Mouse (Mus musculus) CD4-positive helper T cell, adult 2 months (primary cell): Measurements from ENCODE around the gene Ifitm2.
A peak's percentile ranks its signal among the peaks of the same experiment; 100 is the strongest.
"Not testable (repeated sequence)": the region's sequence is repeated elsewhere in the genome, so short reads cannot be mapped to it uniquely, and the experiment has no call there.

Experiments
- DNase-seq: peaks from one replicate; pipeline ENCODE4 v3.0.0-alpha.2; 2012; ENCODE audit warnings: low read depth, missing footprints, low spot score

Ifitm2 gene

DNA sequence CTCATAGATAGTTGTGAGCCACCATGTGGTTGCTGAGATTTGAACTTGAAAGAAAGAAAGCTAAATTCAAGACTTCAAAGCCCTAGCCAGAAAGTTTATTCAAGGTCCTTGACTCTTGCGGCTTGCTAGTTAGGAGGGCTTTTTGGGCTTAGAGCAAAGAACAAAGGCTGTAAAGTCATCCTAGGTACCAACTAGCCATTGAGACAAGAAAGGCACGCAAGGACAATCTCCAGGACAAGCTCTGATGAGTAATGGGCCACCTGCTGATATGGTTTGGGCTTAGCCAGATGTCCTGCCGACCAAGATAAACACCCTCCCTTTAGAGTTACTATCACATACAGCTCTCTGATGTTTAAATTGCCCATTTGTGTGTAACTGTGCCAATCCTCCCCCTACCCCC, 12.9 kb upstream of the Ifitm2 start:
- not testable (repeated sequence) for DNase-seq

DNA sequence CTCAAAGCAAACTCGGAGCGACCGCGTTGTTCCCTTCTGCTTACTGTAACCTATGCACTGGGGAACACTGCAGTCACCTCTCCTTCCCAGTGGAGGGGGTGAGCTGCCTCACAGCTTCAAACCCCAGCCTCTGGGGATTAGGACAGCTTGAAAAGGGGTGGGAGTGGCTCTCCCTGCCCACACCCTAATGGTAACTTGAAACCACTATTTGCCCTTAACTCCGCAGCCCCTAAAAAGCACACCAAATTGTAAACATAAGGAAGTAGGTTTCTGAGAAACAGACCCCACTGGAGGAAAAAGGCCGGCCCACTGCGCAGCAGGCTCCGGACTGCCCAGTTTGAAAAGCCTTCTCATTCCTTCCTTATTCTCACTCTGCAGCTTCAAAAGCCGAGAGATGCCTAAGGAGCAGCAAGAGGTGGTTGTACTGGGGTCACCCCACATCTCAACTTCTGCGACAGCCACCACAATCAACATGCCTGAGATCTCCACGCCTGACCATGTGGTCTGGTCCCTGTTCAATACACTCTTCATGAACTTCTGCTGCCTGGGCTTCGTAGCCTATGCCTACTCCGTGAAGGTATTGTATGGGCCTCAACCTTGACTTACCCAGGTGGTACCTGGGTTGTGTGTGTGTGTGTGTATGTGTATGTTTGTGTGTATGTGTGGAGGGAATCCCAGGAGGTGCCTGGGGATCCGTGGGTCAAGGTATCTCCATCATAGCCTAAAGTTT, 12.2 kb upstream of the Ifitm2 start:
- no peak for DNase-seq

DNA sequence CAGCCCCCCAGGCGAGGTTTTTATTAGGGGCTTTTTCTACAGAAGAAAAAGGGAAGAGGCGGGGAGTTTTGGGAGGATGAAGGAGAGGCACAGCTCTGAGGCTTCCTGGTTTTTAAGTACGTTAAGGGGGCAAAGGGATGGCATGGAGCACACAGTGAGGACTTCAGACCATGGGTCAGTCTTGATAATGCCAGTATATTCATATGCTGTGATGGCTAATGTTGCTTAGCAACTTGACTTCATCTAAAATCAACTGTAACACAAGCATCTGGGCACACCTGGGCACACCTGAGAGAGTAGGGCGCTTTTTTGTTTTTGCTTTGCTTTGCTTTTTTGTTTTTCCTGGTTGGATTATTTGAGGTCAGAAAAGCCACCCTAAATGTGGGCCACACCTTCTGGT, 11.1 kb upstream of the Ifitm2 start, which contains the start of gene Ifitm1:
Ifitm1 (plus strand) TSS at position 301 of the 400 bp plus-strand sequence.
- DNase-seq, result no peak

DNA sequence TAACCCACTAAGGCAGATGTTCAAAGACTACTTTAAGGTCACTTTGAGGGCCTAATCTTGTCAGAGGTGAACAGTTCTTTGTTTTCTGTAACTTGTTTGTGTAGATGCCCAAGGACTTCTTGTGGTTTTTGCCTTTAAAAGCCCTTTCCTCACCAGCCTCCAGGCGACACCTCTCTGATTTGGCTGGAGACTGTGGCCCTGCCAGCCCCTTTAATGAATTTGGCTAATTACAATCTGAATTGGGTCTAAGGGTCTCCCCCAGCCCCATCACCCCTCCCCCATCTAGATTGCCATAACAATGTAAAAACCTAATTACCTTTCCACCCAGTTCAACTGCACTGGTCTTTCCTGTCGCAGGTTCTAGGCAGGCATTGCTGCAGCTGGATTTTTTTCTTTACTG, 6.9 kb upstream of the Ifitm2 start:
- no peak for DNase-seq

DNA sequence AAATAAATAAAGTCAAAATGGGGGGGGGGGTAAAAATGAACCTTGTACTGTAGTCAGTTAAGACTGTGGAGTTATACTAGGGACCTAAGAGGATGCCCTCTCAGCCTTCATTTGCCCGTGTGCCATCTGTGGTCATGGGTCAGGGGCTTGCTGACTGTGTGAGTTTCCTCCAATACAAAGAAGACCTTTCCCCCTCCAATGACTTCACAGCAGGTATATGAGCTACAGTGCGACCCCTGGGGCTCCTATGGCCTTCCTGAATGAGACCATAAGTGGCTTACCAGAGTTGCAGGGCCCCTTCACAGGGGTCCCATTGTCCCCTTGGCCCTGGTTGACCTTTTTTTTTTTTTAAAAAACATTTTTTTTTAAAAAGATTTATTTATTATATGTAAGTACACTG, 5.6 kb upstream of the Ifitm2 start:
- no peak for DNase-seq

DNA sequence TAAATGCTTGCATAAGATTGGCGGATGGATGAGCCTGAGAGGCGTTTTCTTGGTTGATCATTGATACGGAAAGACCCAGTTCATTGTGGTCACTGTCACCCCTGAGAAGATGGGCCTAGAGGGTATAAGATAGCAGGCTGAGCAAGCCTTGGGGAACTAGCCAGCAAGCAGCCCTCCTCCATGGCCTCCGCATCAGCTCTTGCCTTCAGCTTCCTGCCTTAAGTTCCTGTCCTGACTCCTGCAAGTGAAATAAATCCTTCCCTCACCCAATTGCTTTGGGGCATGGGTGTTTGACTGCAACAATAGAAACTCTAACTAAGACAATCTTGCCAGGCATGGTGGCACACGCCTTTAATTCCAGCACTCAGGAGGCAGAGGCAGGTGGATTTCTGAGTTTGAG, 4.2 kb upstream of the Ifitm2 start:
- DNase-seq, result no peak

DNA sequence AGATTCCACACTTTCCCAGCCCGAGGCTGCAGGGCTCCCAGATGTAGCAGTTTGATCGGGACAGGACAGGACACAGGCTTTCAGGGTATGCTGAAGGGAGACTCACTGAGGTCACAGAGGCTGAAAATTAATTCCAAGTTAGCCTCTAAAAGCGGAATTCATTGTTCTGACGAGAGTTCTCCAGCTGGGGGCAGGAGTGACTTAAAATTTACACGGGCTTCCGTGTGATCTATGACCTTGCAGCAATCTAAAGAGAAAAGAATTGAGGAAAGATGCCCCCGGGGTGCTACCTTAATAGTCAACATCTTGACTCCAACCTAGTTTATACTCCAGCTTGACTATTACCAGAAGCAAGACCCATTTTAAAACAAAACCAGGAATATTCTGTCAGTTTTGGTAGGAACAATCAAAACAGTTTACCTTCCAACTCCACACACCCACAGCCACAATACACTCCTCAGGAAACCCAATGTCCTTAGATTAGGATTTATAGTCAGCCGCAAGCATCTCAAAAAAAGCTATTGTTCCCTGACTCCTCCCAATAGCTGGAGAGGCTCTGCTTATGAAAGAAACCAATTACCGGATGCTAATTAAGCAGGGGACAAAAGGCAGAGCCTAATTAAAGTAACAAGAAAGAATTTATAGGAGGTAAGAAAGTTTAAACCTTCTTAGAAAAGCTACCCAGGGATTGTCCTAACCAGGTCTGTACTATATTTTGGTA, 3.6 kb upstream of the Ifitm2 start:
- DNase-seq, result peak; percentile 64

DNA sequence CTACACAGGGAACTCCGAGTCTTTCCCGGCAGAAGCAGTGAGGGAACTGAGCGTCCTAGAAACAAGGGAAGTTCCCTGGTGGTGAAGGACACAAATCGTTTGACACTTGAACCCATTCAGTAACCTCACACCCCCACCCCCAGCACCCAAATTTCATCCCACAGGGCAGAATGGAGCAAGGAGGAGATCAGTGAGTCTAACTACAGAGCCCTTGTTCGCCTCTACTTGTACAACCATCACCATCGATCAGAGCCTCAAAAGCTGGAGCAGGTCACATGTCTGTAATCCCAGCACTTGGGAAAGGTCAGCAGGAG, 726 bp upstream of the Ifitm2 start:
- DNase-seq, result no peak

DNA sequence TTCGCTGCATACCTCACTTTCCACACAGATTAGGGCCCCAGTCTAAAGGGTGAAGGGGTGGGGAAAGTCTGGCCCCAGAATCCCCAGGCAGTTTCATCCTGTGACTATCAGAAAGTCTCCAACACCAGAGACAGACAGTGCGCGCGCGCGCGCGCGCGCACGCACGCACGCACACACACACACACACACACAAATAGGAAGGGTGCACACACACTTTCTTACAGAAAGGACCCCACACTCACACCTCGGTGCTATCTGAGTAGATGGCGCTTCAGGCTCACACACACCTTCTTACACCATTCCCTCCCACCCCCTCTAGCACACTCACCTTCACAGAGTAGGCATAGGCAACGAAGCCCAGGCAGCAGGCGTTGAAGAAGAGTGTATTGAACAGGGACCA, 445 bp downstream of the Ifitm2 start:
- DNase-seq, result peak; percentile 49

DNA sequence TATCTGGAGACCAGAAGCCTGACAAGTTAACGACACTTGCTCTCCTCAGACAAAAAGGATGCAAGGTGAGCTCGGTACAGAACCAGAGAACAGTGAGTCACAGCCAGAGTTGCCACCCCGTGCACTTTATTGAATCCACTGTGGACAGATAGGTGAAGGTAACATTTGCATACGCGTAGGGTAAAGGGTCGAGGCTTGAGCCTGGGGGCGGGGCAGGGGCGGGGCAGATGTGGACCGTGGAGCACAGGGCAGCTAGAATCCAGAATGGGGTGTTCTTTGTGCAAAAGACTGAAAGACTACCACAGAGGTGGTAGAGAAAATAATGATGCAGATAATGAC, 1.1 kb downstream of the Ifitm2 start:
- DNase-seq, result peak; percentile 41

DNA sequence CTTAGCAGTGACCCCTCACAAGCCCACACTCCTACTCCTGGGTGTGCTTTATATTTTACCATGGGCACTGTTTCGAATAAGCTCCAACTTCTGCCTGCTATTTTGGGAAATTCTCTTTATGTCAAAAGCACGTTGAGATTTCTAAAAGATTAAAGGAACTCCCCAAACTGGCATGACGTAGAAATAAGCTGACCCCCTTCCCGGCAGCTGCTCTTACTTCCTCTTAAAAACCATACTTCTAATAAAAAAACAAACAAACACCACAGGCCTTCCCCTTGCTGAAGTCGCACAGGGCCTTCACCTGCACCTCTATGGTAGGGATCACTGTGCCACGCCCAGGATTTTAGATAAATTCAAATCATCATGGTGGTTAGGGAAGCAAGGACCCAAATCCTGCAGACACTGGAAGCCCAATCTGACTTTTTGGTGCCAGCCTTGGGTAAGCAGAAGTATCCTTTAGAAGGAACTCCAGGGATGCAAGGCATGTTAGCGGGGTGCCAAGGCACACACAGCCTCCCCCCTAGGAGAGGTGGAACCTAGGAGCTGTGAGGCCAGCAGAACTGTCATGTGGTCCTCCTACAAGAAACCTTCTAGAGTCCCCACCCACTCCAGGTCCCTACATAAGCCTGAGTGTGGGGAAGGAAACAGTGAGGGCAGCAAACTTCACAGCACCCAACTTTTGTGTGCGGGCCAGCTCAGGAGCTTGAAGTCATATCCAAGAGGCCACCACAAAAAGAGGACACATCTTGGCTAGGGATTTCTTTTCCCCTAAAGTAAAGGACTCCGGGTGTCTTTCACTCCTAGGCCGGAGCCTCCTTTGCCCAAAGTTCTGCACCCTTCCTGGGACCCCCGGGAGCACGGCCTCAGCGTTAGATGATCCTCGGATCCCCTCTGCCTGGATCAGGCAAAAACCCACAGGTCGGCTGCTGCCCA, 1.7 kb downstream of the Ifitm2 start:
- no peak for DNase-seq

DNA sequence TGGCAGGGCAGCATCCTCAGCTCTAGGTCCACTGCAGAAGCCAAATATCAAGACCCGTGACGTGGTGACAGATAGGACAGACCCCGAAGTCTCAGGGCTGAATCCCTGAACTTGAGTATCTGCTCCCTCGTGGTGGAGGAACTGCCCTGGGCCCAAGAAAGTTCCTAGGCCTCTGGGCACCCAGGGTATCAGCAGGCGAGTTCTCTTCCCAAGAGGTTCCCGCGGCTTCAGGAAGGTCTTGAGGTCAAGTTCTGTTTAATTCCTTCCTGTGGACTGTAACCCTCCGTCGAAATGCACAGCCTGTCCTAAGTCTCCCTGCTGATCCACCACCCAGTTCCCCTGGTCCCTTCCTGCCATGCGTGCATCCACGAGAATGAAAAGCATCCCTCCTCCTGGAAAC, 2.7 kb downstream of the Ifitm2 start:
- no peak for DNase-seq

DNA sequence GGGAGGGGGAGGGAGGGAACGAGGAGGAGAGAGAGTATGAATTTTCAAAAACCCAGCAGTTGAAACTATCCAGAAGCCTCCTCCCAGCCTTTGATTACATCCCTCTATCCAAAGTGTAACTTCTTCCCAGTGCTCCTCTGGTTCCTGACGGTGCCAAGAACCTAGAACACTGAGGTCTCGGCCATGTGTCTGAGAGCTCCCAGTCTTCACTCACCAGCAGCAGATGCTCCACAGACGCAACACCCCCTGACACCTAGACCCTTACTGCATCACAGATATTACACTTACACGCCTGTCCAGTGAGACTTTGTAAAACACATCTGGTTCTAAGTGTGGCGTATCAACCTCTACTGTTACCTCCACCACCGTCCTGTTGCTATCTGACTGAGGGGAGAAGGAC, 3.3 kb downstream of the Ifitm2 start:
- no peak for DNase-seq

DNA sequence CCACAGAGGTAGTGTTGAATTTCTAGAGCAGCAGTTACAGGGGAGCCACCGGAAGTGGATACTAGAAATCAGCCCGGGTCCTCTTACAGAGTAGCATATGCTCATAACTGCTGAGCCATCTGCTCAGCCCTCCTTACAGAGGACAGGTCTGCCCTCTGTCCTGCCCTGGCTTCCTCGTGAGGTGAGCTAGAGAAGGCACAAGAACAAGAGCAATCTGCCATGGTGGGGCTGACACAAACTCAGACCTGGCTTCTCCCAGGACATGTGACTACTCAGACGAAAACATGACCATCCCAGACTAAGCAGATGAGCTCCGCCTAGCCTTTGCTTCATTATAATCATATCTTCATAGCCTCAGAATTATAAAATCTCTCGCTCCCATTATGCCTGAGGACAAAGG, 4.0 kb downstream of the Ifitm2 start:
- DNase-seq, result no peak

DNA sequence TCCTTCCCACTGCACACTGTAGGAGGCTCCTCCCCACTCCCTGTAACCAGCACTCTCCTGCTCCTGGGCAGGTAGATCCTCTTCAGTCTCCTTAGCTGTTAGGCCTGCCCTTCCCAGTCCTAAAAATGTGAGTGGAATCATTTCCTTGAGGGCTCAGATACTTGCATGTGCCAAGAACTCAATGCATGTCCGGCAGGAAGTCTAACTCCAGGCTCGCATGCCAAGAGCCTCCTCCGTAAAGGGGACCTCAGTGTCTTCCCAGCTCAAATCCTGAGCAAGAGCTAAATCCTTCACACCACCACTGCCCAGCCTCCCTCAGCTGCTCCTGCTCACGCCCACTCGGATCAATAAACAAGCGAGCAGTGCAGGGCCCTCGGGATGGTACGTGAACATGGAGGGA, 4.7 kb downstream of the Ifitm2 start:
- DNase-seq, result no peak

DNA sequence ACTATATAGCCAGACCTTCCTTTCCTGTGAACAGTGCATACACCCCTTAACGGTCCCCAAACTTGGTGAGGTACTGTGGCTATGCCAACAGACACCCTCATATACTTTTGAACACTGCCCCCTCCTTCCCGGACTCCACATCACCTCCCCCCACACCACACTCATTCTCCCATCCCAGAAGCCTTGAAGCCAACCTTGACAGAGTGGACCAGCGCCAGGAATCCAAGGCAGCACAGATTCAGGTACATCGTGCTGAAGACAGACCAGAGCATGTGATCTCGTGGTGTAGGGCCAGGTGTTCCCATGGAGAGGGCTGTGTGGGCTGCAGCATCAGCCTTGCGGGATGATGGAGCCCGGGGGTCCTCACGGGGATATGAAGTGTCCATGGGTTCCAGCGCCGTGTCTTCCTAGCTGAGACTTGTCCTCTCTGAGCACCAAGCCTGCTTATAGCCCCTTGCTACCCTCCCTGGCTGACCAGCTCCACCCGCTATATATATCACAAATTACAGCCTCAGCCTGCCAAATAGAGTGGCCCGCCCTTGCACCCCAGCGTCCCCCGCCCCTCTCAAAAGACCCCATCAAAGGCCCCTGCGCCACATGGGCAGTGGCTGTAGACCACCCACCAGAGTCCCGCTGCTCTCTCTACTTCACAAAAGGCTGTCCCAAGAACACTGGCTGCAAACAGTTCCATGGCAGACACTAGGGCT, 5.8 kb downstream of the Ifitm2 start, which contains the start of gene Ifitm5:
Ifitm5 (minus strand) TSS at position 468 of the 707 bp plus-strand sequence.
- no peak for DNase-seq

DNA sequence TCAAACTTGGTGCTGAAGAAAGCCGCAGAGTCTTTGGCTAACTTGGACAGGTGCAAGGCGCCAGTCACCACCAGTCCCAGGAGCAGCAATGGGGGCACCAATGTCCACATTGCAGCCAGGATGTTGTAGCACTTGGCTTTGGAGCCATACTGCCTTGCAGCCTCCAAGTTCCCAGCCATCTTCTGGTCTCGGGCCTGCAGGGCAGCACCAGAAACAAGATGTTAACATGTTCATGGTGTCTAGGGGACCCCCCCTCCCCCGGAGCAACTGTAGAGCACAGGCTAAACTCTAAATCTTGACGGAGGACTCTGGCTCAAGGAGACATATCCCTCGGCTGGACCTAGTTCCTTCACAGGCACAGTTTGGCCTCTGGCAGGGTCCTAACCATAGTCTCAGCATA, 6.5 kb downstream of the Ifitm2 start:
- no peak for DNase-seq

DNA sequence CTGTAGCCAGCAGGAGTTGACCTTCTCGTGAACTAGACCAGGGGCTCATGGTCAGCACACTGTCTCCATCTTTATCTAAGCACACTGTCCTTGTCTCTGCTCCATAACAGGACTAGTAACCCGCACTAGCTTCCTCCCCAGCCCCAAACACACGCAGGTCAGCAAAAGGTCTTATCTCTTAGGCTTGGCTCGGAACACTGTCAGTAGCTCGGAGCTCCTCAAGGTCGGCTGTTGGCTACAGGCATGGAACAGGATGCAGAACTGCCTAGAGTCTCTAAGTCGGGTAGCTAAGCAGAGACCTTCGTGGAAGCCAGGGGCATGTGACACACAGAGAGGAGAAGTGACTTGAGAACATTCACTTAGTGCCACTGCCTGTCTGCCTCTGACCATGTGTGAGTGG, 7.6 kb downstream of the Ifitm2 start:
- DNase-seq, result no peak

DNA sequence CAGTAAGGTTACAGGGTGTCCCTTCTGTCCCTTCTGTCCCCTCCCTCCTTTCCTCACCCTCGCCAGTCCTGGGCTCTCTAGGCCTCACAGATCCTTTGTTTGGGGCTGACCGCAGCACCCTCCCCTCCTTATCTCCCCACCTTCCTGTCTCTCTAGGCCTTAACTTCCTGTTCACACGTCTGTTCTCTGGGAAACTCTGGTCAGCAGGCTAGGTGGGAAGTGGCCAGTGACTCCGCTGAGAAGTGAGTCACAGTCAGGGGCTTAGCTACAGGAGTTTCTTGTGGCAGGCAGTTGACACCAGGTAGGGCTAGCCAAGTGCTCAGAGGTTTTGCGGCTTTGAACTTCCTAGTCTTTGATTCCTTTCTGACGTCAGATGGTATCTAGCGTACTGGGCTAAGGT, 8.8 kb downstream of the Ifitm2 start:
- peak; percentile 85 for DNase-seq

DNA sequence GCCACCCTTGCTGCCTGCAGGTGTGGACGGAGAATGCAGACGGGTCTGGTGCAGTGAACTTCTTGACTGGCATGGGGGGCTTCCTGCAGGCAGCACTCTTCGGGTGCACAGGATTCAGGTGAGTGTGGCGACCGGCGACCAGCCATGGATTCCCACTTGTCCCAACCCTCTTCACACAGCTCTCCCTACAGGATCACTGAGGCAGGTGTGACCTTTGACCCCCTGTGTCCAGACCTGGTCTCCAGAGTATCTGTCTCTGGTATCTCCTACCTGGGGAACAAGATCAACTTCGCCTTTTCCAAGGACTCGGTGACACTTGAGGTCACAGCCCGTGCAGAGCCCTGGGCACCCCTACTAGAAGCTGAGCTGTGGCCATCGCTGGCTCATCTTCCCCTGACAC, 9.5 kb downstream of the Ifitm2 start:
- no peak for DNase-seq

DNA sequence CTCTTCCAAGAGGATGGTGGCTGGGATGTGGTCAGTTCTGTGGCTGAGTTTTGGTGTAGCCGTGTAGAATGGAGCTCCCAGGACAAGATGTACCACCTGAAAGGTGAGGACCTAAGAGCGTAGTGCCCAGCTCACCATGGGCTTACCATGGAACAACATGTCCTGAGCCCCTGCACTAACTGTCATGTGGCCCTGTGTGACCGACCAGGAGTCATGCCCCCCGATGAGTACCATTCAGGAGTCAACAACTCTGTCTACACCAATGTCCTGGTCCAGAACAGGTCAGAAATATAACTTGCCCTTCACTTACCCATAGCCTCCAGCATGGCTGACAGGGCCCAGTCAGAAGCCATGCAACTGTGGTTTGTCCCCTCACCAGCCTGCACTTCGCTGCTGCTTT, 10.5 kb downstream of the Ifitm2 start:
- DNase-seq, result no peak

DNA sequence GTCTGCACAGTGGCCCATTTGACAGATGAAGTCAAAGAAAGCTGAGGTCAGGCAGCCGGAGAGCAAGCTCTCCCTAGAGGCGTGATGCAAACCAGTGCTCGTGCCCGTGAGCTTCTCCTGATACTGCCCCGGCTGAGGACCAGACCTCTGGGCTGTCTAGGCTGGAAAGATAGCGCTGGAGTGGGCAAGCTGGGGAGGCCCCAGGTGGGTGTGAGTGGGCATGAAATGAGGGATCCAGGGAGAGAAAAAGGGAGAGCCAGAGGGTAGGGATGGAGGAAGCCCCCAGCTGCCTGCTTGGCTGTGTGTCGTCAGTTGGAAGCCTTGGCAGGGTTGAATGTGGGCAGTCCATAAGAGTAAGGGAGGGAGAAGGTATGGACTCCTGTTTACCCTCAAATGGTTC, 11.6 kb downstream of the Ifitm2 start:
- no peak for DNase-seq
